Comparison of ENCODE assay signal across 8 mouse cellular contexts in genomic region chr8:86746511-86746910, GRCm38 (mm10). TPM values are rescaled to one million over a fixed set of nuclear protein-coding genes. Genes with fewer than 3 reads are reported as not detected.
A peak's percentile ranks its signal among the peaks of the same experiment; 100 is the strongest.
DNase-seq lines count a peak whose midpoint lies in the region; ATAC-seq lines count a peak whose summit lies in the region.

No protein-coding gene starts in this region.

- 2% methylated on average over 11 of the region's 11 CpGs for WGBS in neural tube, embryonic 11.5 days
- 2% methylated on average over 11 of the region's 11 CpGs for WGBS in midbrain, embryonic 13.5 days

- H3K4me3 ChIP-seq in neural tube, embryonic 11.5 days (ENCODE audit: low read depth, low read length), result peak overlapping the region; percentile 94
- H3K4me3 ChIP-seq in midbrain, embryonic 13.5 days (replicated peaks), result peak overlapping the region; percentile 80

- H3K4me2 ChIP-seq in neural tube, embryonic 11.5 days (ENCODE audit: low read depth), result peak overlapping the region; percentile 61
- H3K4me2 ChIP-seq in midbrain, embryonic 13.5 days (replicated peaks), result peak overlapping the region; percentile 78

- H3K9ac ChIP-seq in neural tube, embryonic 11.5 days (ENCODE audit: low read length), result peak overlapping the region; percentile 99
- peak overlapping the region; percentile 97 for H3K9ac ChIP-seq in midbrain, embryonic 13.5 days (replicated peaks)

- no peak for DNase-seq in neural tube, embryonic 11.5 days (ENCODE audit: low spot score)
- no peak for DNase-seq in neural tube, embryonic 10.5 days (ENCODE audit: extremely low spot score, low spot score)
- DNase-seq in cerebellum, postnatal 36 days, result peak; percentile 21 to 31
- DNase-seq in kidney, postnatal 25 days, result peak; percentile 17 to 44
- DNase-seq in frontal cortex, postnatal 25 days (ENCODE audit: low spot score in 2 of 2), result no peak
- DNase-seq in gastrocnemius, postnatal 25 days, result no peak

- H3K9me3 ChIP-seq in neural tube, embryonic 11.5 days (ENCODE audit: control insufficient read depth, low read length), result no peaks in the 10 kb centered on the region
- no peaks in the 10 kb centered on the region for H3K9me3 ChIP-seq in midbrain, embryonic 13.5 days

- ATAC-seq in neural tube, embryonic 11.5 days (ENCODE audit: insufficient read depth, low FRiP score, low TSS enrichment), result peak; percentile 14; the same call in 1 of the 2 replicates
- peak; percentile 23; the same call in 1 of the 2 replicates for ATAC-seq in granulocyte monocyte progenitor cell, adult 5-6 weeks (replicated peaks; ENCODE audit: poor library complexity, severe bottlenecking)
- ATAC-seq in midbrain, embryonic 13.5 days, result peak; percentile 47

- no peaks in the 10 kb centered on the region for H3K27me3 ChIP-seq in neural tube, embryonic 11.5 days (ENCODE audit: control insufficient read depth, insufficient read depth, low read length)
- H3K27me3 ChIP-seq in midbrain, embryonic 13.5 days, result no peaks in the 10 kb centered on the region

- no peak overlapping the region for H3K27ac ChIP-seq in neural tube, embryonic 11.5 days (ENCODE audit: low read depth, low read length)
- peak overlapping the region; percentile 98 for H3K27ac ChIP-seq in midbrain, embryonic 13.5 days

- H3K36me3 ChIP-seq in neural tube, embryonic 11.5 days (ENCODE audit: control insufficient read depth, insufficient read depth, low read length), result no peaks in the 10 kb centered on the region
- no peaks in the 10 kb centered on the region for H3K36me3 ChIP-seq in midbrain, embryonic 13.5 days

- 0 out of 2 replicates have a peak, but pooled peaks cover 5% of the 10 kb centered on the region for H3K4me1 ChIP-seq in neural tube, embryonic 11.5 days (ENCODE audit: control insufficient read depth, insufficient read depth, low read length)
- H3K4me1 ChIP-seq in midbrain, embryonic 13.5 days (replicated peaks), result peaks cover 38% of the 10 kb centered on the region

RNA-seq across cellular contexts. Expression of gene Siah1a, which starts 0.8 kb away (rescaled TPM):
- polyA plus RNA-seq in neural tube, embryonic 11.5 days (2014; fragmentation: Nextera tagmentation; extraction: Ambion mirVana), result 74.9 and 75.6 TPM in 2 replicates
- total RNA-seq in granulocyte monocyte progenitor cell, adult 5-6 weeks (2014; fragmentation: Nextera tagmentation), result 8.1 and 14.1 TPM in 2 replicates
- total RNA-seq in granulocyte monocyte progenitor cell, adult 5-6 weeks (2017), result 14.5 and 21.0 TPM in 2 replicates
- 90.1 and 91.0 TPM in 2 replicates for polyA plus RNA-seq in midbrain, embryonic 13.5 days (2015; fragmentation: Nextera tagmentation; extraction: Ambion mirVana)
- 10 to 100 TPM in 1 of 2 experiments, 1 to 10 TPM in 1; 7.7 to 10.4 TPM for total RNA-seq in gastrocnemius, postnatal 25 days (2021)

RNA-seq across cellular contexts. Expression of gene Gm10638, which starts 1.0 kb away (rescaled TPM):
- polyA plus RNA-seq in neural tube, embryonic 11.5 days (2014; fragmentation: Nextera tagmentation; extraction: Ambion mirVana), result 3.2 and 4.9 TPM in 2 replicates
- not detected in 2 replicates for total RNA-seq in granulocyte monocyte progenitor cell, adult 5-6 weeks (2014; fragmentation: Nextera tagmentation)
- 0.36 TPM in 1 of 2 replicates, not detected in the other for total RNA-seq in granulocyte monocyte progenitor cell, adult 5-6 weeks (2017)
- polyA plus RNA-seq in midbrain, embryonic 13.5 days (2015; fragmentation: Nextera tagmentation; extraction: Ambion mirVana), result 5.9 and 8.5 TPM in 2 replicates
- total RNA-seq in gastrocnemius, postnatal 25 days (2021), result 1 to 10 TPM; 2.8 to 4.1 TPM

Comparison
In these comparisons a context has a peak if more than half of its experiments do, and no peak if none do; other contexts are left out.
1. DNase-seq: peak in cerebellum, postnatal 36 days (2 of 2) and kidney, postnatal 25 days (2 of 2); none in neural tube, embryonic 11.5 days (single experiment), neural tube, embryonic 10.5 days (single experiment), frontal cortex, postnatal 25 days (0 of 2) and gastrocnemius, postnatal 25 days (single experiment).
2. Peak in every context shown above with its lines, with median percentiles within 50 percentile points of each other: ATAC-seq.